Mouse (Mus musculus) stomach, embryonic 14.5 days (tissue): ENCODE data around the gene Psmb8. TPM values are rescaled to one million over a fixed set of nuclear protein-coding genes. Genes with fewer than 3 reads are reported as not detected.

Experiments
- ATAC-seq: fragments of 200-750 bp; cut with Nextera tagmentation; 2 replicates; pipeline ENCODE4 v1.8.0; 2017; ENCODE audit warnings: low read depth, moderate TSS enrichment; ENCODE audit not compliant: insufficient number of reproducible peaks, insufficient read depth, low FRiP score
- H3K27ac ChIP-seq: fragments of 300-500 bp; sonication (generic); 2 replicates; pipeline ENCODE4 v1.5.1; 2014; ENCODE audit warnings: mild to moderate bottlenecking, low read length, moderate library complexity, mixed read lengths
- H3K27me3 ChIP-seq: fragments of 300-500 bp; sonication (generic); 2 replicates; pipeline ENCODE4 v1.6.1; 2014; ENCODE audit warnings: low read length, control low read depth, mixed read lengths; ENCODE audit not compliant: control insufficient read depth, insufficient read depth
- H3K36me3 ChIP-seq: fragments of 300-500 bp; sonication (generic); 2 replicates; pipeline ENCODE4 v1.6.1; 2014; ENCODE audit warnings: mild to moderate bottlenecking, control low read depth, low read length, moderate library complexity, mixed read lengths; ENCODE audit not compliant: control insufficient read depth, insufficient read depth
- H3K4me1 ChIP-seq: fragments of 300-500 bp; sonication (generic); 2 replicates; pipeline ENCODE4 v1.6.1; 2014; ENCODE audit warnings: low read length, control low read depth, mixed read lengths; ENCODE audit not compliant: control insufficient read depth, insufficient read depth
- H3K4me2 ChIP-seq: fragments of 300-500 bp; sonication (generic); replicated peaks from 2 replicates; pipeline ENCODE4 v1.6.1; 2014; ENCODE audit warnings: low read depth, low read length, control low read depth
- H3K4me3 ChIP-seq: fragments of 300-500 bp; sonication (generic); 2 replicates; pipeline ENCODE4 v1.5.1; 2014; ENCODE audit warnings: low read depth, low read length, control low read depth
- H3K9ac ChIP-seq: fragments of 300-500 bp; sonication (generic); replicated peaks from 2 replicates; pipeline ENCODE4 v1.6.1; 2014; ENCODE audit warnings: low read depth, mild to moderate bottlenecking, control low read depth, low read length, moderate library complexity, mixed read lengths
- H3K9me3 ChIP-seq: fragments of 300-500 bp; sonication (generic); 2 replicates; pipeline ENCODE4 v1.6.1; 2016; ENCODE audit warnings: low read depth, low read length, control low read depth; ENCODE audit not compliant: control insufficient read depth
- WGBS: fragments of 180-500 bp; shearing (Covaris S2); extraction: QIAGEN DNeasy Blood & Tissue Kit; methylation state at CpG from one replicate; pipeline ENCODE4 v1.1.7; 2014; 5-methylcytosine and 5-hydroxymethylcytosine counted together
- polyA plus RNA-seq: library from polyadenylated mRNA; unstranded; fragments of >200 nt; fragmentation: Nextera tagmentation; extraction: Ambion mirVana; gene quantifications from 2 replicates; pipeline ENCODE4 v1.2.1, GENCODE M21; 2014

Gene Psmb8
- polyA plus RNA-seq, 1 experiment from 2014 or later: 8.3 TPM

- no peaks in the 10 kb centered on the region for H3K9me3 ChIP-seq
- H3K27me3 ChIP-seq: no peaks in the 10 kb centered on the region
- H3K4me3 ChIP-seq: no peak overlapping the region
- no peak overlapping the region for H3K4me2 ChIP-seq
- ATAC-seq: no peak
- no peaks in the 10 kb centered on the region for H3K4me1 ChIP-seq
- 18% methylated on average over 4 of the region's 4 CpGs for WGBS
- no peak overlapping the region for H3K27ac ChIP-seq
- H3K9ac ChIP-seq: no peak overlapping the region
- H3K36me3 ChIP-seq: no peaks in the 10 kb centered on the region
Observed at GRCm38 (mm10) chr17:34249878-34250277, 52.4 kb downstream of the Psmb8 start.

Other genes starting within 250 kb of the Psmb8 start
- gene B3galt4, start 246.2 kb upstream of the Psmb8 start, polyA plus RNA-seq: 2.8 and 2.9 TPM in 2 replicates
- 31.5 and 34.8 TPM in 2 replicates for gene Vps52, start 241.9 kb upstream of the Psmb8 start, polyA plus RNA-seq
- gene Rps18, start 241.7 kb upstream of the Psmb8 start, polyA plus RNA-seq: 2,047 and 2,164 TPM in 2 replicates
- 38.3 and 38.8 TPM in 2 replicates for gene H2-K1, start 197.4 kb upstream of the Psmb8 start, polyA plus RNA-seq
- gene Ring1, start 173.0 kb upstream of the Psmb8 start, polyA plus RNA-seq: 7.5 and 8.6 TPM in 2 replicates
- gene H2-Ke6, start 169.7 kb upstream of the Psmb8 start, polyA plus RNA-seq: 41.7 and 44.9 TPM in 2 replicates
- 81.3 and 91.7 TPM in 2 replicates for gene Slc39a7, start 166.0 kb upstream of the Psmb8 start, polyA plus RNA-seq
- gene Rxrb, start 165.9 kb upstream of the Psmb8 start, polyA plus RNA-seq: 21.7 and 22.4 TPM in 2 replicates
- gene Col11a2, start 158.3 kb upstream of the Psmb8 start, polyA plus RNA-seq: 0.32 and 1.2 TPM in 2 replicates
- 0.65 and 1.1 TPM in 2 replicates for gene H2-Oa, start 105.4 kb upstream of the Psmb8 start, polyA plus RNA-seq
- gene H2-DMa, start 78.2 kb upstream of the Psmb8 start, polyA plus RNA-seq: 11.9 and 15.1 TPM in 2 replicates
- gene Brd2, start 75.1 kb upstream of the Psmb8 start, polyA plus RNA-seq: 150 and 152 TPM in 2 replicates
- gene H2-DMb2, start 54.4 kb upstream of the Psmb8 start, polyA plus RNA-seq: 0.35 and 0.38 TPM in 2 replicates
- gene H2-DMb1, start 44.6 kb upstream of the Psmb8 start, polyA plus RNA-seq: 1.4 and 1.6 TPM in 2 replicates
- gene Tap1, start 10.2 kb upstream of the Psmb8 start, polyA plus RNA-seq: 5.2 and 7.2 TPM in 2 replicates
- gene Psmb9, start 10.0 kb upstream of the Psmb8 start, polyA plus RNA-seq: 3.4 and 4.4 TPM in 2 replicates
- 1.6 and 2.4 TPM in 2 replicates for gene Tap2, start 5.8 kb downstream of the Psmb8 start, polyA plus RNA-seq
- 0.54 TPM in 1 of 2 replicates, not detected in the other for gene H2-Ob, start 41.2 kb downstream of the Psmb8 start, polyA plus RNA-seq
- 9.4 and 12.6 TPM in 2 replicates for gene H2-Ab1, start 60.0 kb downstream of the Psmb8 start, polyA plus RNA-seq
- gene H2-Aa, start 90.1 kb downstream of the Psmb8 start, polyA plus RNA-seq: 3.0 and 4.4 TPM in 2 replicates
- gene H2-Eb1, start 108.1 kb downstream of the Psmb8 start, polyA plus RNA-seq: 2.8 and 2.9 TPM in 2 replicates
- not detected in 2 replicates for gene H2-Eb2, start 127.9 kb downstream of the Psmb8 start, polyA plus RNA-seq
- gene Btnl2, start 157.1 kb downstream of the Psmb8 start, polyA plus RNA-seq: 0.10 and 0.13 TPM in 2 replicates
- not detected in 2 replicates for gene Btnl1, start 179.4 kb downstream of the Psmb8 start, polyA plus RNA-seq
- gene BC051142, start 201.1 kb downstream of the Psmb8 start, polyA plus RNA-seq: 0.85 and 1.2 TPM in 2 replicates